Mouse (Mus musculus) megakaryocyte, embryonic 14.5 days (primary cell): ENCODE measurements around the gene Cryzl1.

Source experiments
- FLI1 ChIP-seq: IDR thresholded peaks from 2 replicates; pipeline ENCODE4 v1.6.1; 2012; ENCODE audit warnings: low read length, inconsistent platforms, mixed read lengths
- GATA1 ChIP-seq: IDR thresholded peaks from 3 replicates; pipeline ENCODE4 v1.6.1; 2012; ENCODE audit warnings: mixed read lengths, low read length, inconsistent platforms, borderline replicate concordance

DNA sequence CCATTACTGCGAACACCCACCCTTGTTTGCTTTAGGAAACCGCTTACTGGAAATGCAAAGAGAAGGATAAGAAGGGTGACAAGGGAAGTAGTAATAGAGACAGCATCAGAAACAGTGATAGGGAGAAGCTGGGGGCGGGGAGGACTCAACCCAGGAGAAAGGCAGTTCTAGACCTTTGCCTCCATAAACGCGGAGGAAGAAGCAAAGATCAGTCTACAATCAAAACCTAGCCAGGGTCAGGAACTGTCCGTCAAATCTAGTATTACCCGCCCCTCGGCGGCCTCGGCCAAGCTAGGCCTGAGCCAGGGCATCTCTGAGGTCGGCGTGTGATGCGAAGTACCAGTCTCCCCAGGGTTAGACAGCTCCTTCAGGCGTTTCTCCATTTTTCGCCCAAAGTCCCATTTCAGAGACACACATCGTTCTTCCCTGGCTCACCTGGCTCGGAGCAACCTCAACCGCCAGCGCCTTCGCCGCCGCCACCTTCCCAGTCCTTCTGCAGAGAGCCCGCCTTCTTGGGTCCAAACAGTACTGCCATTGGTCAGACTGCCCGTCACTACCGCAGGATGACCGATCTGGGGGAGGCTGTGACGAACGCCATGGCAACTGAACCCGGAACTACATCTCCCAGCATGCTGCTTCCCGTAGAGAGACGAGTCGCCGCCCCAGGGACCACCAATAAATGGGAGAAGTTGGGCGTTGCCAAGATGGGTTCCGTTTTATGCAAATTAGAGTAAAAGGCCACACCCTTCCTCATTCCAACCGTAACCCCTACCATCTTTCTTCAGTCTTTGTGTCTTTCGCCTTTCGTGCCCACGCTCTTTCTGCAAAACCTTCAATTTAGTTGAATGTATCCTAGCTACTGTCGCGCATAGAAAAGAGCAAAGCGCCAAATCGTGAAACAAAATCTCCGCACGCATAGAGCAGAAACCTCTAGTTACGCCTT is at the start of gene Cryzl1:
- no peak for TF ChIP-seq GATA1
- TF ChIP-seq FLI1, result no peak
